Mouse (Mus musculus) liver, embryonic 13.5 days (tissue): ENCODE data around the gene Ctnna3. TPM values are rescaled to one million over a fixed set of nuclear protein-coding genes. Genes with fewer than 3 reads are reported as not detected.

Experiments used
- ATAC-seq: fragments of 200-750 bp; cut with Nextera tagmentation; 2 replicates; pipeline ENCODE4 v1.8.0; 2017; ENCODE audit warnings: low read depth, mild to moderate bottlenecking, moderate number of reproducible peaks, moderate library complexity
- DNase-seq: peaks from one replicate; pipeline ENCODE4 v3.0.0; 2022
- H3K27ac ChIP-seq: fragments of 300-500 bp; sonication (generic); 2 replicates; pipeline ENCODE4 v1.5.1; 2015; ENCODE audit warnings: moderate library complexity, mild to moderate bottlenecking, inconsistent platforms
- H3K27me3 ChIP-seq: fragments of 300-500 bp; sonication (generic); 2 replicates; pipeline ENCODE4 v1.6.1; 2015; ENCODE audit warnings: mild to moderate bottlenecking, inconsistent platforms
- H3K36me3 ChIP-seq: fragments of 300-500 bp; sonication (generic); 2 replicates; pipeline ENCODE4 v1.6.1; 2015; ENCODE audit warnings: mild to moderate bottlenecking, inconsistent platforms
- H3K4me1 ChIP-seq: fragments of 300-500 bp; sonication (generic); replicated peaks from 2 replicates; pipeline ENCODE4 v1.6.1; 2015; ENCODE audit warnings: inconsistent platforms
- H3K4me2 ChIP-seq: fragments of 300-500 bp; sonication (generic); 2 replicates; pipeline ENCODE4 v1.6.1; 2015; ENCODE audit warnings: inconsistent platforms, mild to moderate bottlenecking, moderate library complexity
- H3K4me3 ChIP-seq: fragments of 300-500 bp; sonication (generic); replicated peaks from 2 replicates; pipeline ENCODE4 v1.5.1; 2015; ENCODE audit warnings: mild to moderate bottlenecking, inconsistent platforms
- H3K9ac ChIP-seq: fragments of 300-500 bp; sonication (generic); 2 replicates; pipeline ENCODE4 v1.6.1; 2015; ENCODE audit warnings: mild to moderate bottlenecking, inconsistent platforms
- H3K9me3 ChIP-seq: fragments of 300-500 bp; sonication (generic); replicated peaks from 2 replicates; pipeline ENCODE4 v1.6.1; 2016; ENCODE audit warnings: inconsistent platforms
- WGBS: fragments of 180-500 bp; shearing (Covaris S2); methylation state at CpG from one replicate; pipeline ENCODE4 v1.1.7; 2015; ENCODE audit not compliant: insufficient replicate concordance; 5-methylcytosine and 5-hydroxymethylcytosine counted together
- polyA plus RNA-seq: library from polyadenylated mRNA; unstranded; fragments of >200 nt; fragmentation: Nextera tagmentation; extraction: Ambion mirVana; gene quantifications from 2 replicates; pipeline ENCODE4 v1.2.1, GENCODE M21; 2015

Ctnna3 gene
- polyA plus RNA-seq, 1 experiment from 2014 or later: 0.05 TPM

DNA sequence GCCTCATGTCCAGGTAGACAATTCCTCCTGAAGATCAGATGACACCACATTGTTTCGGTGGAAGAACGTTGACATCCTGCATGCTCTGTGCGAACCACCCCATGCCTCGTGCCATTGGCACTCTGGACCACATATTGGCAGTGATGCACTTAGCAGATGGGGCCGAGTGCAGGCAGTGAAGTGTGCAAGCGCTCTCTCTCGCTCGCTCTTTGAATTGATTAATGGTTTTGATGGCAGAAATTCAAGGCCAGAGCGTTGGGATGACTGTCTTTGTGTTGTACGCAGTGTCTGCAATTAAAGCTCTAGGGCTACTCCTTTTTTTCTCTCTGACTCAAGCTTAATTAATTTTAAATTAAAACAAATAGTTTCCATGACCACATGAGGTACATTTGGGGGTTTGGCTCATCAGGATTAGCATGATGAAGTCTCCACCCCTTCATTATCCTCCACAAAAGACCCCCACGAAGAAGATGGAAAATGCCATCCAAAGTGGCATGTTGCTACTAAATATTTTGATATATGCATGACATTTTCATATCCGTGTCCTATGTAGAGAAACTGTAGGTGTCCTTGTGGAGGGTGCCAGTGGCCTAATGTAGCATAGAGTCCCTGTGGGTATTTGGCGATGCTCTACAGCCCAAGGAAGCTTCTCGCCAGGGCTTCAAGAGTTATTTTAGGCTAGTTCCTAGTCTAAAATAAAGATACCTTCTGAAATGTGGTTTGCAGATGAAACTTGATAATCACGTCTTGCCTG, 700.7 kb downstream of the Ctnna3 start:
- H3K4me2 ChIP-seq: no peak overlapping the region
- ATAC-seq: no peak

DNA sequence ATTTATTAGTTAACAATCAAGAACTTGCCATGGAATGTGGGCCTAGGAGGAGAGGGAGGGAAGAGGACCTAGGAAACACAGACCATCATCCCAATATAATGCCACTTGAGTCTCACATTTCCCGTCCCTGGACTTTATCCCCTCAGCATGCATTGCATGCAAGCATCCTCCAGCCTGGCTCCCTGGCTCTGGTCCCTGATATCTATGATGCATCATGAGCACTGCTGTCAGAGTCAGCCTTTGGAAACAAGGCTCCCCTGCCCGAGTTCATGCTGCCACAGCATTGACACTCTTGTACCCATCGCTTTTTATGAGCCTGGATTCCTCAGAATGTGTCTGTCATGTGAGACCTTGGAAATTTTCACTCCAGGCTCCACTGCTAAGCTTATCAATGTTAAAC, 703.6 kb downstream of the Ctnna3 start:
- Histone ChIP-seq H3K9ac (no peak overlapping the region), H3K4me2 (no peak overlapping the region), H3K27me3 (no peaks in the 10 kb centered on the region), H3K4me1 (no peaks in the 10 kb centered on the region), H3K4me3 (no peak overlapping the region), H3K9me3 (no peaks in the 10 kb centered on the region), H3K36me3 (no peaks in the 10 kb centered on the region), H3K27ac (no peak overlapping the region)
- ATAC-seq (no peak), DNase-seq (no peak)
- WGBS: 48% methylated on average over 3 of the region's 3 CpGs

More for the DNA sequence above, 700.7 kb downstream of the Ctnna3 start:
- Histone ChIP-seq H3K4me3 (no peak overlapping the region), H3K9ac (no peak overlapping the region), H3K9me3 (no peaks in the 10 kb centered on the region), H3K36me3 (no peaks in the 10 kb centered on the region), H3K27me3 (no peaks in the 10 kb centered on the region), H3K27ac (no peak overlapping the region), H3K4me1 (no peaks in the 10 kb centered on the region)
- 73% methylated on average over 15 of the region's 15 CpGs for WGBS
- no peak for DNase-seq

DNA sequence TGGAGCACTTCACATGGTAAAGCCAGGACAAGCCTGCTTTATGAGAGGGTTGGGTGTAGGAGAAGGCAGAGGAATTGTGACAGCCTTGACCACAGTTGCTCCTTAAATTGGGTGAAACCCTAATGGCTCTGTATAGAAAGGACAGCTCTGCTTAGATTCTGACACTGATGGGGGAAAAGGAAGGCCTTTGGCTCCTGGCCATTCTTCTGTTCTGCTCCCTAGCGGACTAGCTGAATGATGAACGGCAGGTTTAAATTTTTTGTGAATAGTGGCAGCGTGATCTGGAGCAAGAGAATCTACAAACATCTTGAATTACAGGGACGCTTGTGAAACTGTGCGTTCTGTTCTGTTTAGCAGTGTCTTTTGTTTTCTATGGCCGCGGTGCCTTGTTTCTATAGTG, 705.6 kb downstream of the Ctnna3 start:
- Histone ChIP-seq H3K27ac (no peak overlapping the region), H3K4me3 (no peak overlapping the region), H3K36me3 (no peaks in the 10 kb centered on the region), H3K9me3 (no peaks in the 10 kb centered on the region), H3K4me1 (no peaks in the 10 kb centered on the region), H3K27me3 (no peaks in the 10 kb centered on the region), H3K9ac (no peak overlapping the region), H3K4me2 (no peak overlapping the region)
- DNase-seq: no peak
- no peak for ATAC-seq
- WGBS: 74% methylated on average over 7 of the region's 7 CpGs

DNA sequence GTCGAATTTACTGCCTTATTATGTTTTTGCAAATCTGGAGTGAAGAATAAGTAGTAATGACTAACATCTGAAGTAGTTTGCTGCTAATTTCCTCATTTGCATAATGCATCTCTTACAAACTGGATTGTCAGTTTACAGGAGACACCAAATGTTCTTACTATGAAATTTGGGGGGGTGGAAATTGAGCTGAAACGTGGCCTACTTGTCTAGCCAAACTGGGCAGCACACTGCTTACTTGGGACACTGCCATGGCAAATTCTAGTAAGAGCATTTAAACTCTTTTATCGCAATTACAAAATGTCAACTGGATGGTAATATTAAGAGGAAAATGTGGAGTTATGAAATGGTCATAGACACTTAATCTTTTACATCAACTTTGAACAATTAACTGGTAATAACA, 716.6 kb downstream of the Ctnna3 start:
- no peak overlapping the region for H3K27ac ChIP-seq
- 59% methylated on average over 3 of the region's 3 CpGs for WGBS
- H3K4me2 ChIP-seq: no peak overlapping the region
- no peaks in the 10 kb centered on the region for H3K4me1 ChIP-seq
- no peaks in the 10 kb centered on the region for H3K9me3 ChIP-seq
- H3K4me3 ChIP-seq: no peak overlapping the region
- DNase-seq: no peak
- H3K27me3 ChIP-seq: no peaks in the 10 kb centered on the region
- H3K9ac ChIP-seq: no peak overlapping the region
- ATAC-seq: no peak
- H3K36me3 ChIP-seq: no peaks in the 10 kb centered on the region

DNA sequence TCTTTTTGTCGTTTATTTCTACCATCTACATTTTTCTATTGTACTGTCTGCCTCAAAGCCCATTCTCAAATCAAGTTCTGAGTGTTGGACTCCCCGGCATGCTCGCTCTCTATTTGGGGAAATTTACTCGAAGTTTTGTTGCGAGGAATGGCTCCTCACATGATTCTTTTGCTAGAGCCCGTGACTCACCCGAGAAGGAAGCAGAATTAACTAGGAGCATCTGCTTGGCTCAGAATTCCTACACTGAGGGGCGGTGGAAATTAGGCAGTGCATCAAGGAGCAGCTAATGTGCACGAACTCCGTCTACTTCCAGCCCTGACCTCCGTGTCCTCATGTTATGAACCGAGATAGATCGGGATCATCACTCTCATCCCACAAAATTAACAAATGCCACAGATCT, 751.8 kb downstream of the Ctnna3 start:
- ATAC-seq (no peak), DNase-seq (no peak)
- H3K27ac ChIP-seq: no peak overlapping the region
- no peak overlapping the region for H3K4me2 ChIP-seq
- no peaks in the 10 kb centered on the region for H3K36me3 ChIP-seq
- no peaks in the 10 kb centered on the region for H3K27me3 ChIP-seq
- 74% methylated on average over 13 of the region's 13 CpGs for WGBS
- H3K9me3 ChIP-seq: no peaks in the 10 kb centered on the region; the same call in 1 of the 2 replicates
- no peaks in the 10 kb centered on the region for H3K4me1 ChIP-seq
- H3K4me3 ChIP-seq: no peak overlapping the region
- H3K9ac ChIP-seq: no peak overlapping the region

DNA sequence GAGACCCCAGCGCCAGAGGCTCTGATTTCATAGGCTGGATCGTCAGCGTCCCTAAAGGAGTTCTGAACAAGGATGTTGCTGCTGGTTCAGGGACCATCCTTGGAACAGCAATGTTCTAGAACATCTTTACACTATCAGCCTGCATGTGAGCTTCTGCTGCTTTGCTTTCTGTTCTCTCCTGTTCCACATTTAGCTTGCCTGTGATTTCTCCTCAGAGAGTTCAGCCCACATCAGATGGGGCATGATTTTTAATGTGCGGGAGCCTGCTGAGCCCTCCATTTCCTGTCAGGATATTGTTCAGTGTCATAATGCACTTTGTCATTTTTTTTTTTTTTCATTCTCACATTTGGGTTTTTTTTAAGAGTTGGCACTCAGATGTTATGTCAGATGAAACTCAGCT, 752.8 kb downstream of the Ctnna3 start:
- DNase-seq: no peak
- no peaks in the 10 kb centered on the region for H3K27me3 ChIP-seq
- WGBS: 84% methylated on average over 4 of the region's 4 CpGs
- H3K4me2 ChIP-seq: no peak overlapping the region
- H3K36me3 ChIP-seq: no peaks in the 10 kb centered on the region
- H3K9ac ChIP-seq: no peak overlapping the region
- H3K27ac ChIP-seq: no peak overlapping the region
- H3K4me1 ChIP-seq: no peaks in the 10 kb centered on the region
- no peak for ATAC-seq
- no peaks in the 10 kb centered on the region; the same call in 1 of the 2 replicates for H3K9me3 ChIP-seq
- H3K4me3 ChIP-seq: no peak overlapping the region

DNA sequence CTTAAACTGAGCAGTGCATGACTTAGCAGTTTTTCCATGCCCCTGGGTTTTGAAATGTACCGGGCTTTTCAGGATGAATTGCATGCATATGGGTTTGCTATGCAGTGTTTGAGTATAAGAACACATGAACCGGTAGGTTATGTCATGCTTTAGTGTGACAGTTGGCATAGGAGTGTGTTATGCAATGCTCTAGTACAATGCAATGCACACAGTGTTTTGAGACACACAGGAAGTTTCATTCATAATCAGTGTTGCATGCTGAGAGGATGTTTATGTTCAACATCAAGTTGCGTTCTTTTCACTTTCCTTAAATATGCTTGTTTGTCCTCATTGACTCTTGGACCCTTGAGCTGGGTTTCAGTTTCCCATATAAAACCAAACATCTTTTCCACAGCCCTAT, 758.1 kb downstream of the Ctnna3 start:
- H3K9ac ChIP-seq: no peak overlapping the region
- ATAC-seq (no peak), DNase-seq (no peak)
- WGBS: 75% methylated on average over 3 of the region's 3 CpGs
- no peaks in the 10 kb centered on the region for H3K4me1 ChIP-seq
- H3K36me3 ChIP-seq: no peaks in the 10 kb centered on the region
- no peaks in the 10 kb centered on the region for H3K9me3 ChIP-seq
- H3K4me3 ChIP-seq: no peak overlapping the region
- no peak overlapping the region for H3K27ac ChIP-seq
- H3K27me3 ChIP-seq: no peaks in the 10 kb centered on the region
- H3K4me2 ChIP-seq: no peak overlapping the region

DNA sequence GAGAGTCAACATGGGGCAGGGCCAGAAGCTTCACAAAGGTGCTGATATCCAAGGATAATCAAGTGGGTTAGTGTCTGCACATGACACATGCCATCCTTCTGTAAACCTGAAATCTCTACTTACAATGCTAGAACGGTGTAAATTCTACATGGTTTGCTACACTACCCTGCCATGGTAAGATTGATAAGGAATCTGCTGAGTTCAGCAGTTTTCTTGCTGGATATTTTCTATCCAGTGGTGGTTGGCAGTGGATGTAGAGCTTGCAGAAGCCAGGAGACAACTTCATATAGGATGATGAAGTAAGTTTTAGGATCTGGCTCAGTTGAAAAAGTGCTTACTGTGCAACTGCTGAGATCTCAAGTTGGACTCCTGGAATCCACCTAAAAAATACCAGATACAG, 767.7 kb downstream of the Ctnna3 start:
- H3K4me1 ChIP-seq: no peaks in the 10 kb centered on the region
- H3K9ac ChIP-seq: no peak overlapping the region
- DNase-seq: no peak
- no peaks in the 10 kb centered on the region for H3K9me3 ChIP-seq
- ATAC-seq: no peak
- H3K27me3 ChIP-seq: no peaks in the 10 kb centered on the region
- no peaks in the 10 kb centered on the region for H3K36me3 ChIP-seq
- H3K4me3 ChIP-seq: no peak overlapping the region
- no peak overlapping the region for H3K4me2 ChIP-seq
- 50% methylated on average over 1 of the region's 1 CpGs for WGBS
- H3K27ac ChIP-seq: no peak overlapping the region

DNA sequence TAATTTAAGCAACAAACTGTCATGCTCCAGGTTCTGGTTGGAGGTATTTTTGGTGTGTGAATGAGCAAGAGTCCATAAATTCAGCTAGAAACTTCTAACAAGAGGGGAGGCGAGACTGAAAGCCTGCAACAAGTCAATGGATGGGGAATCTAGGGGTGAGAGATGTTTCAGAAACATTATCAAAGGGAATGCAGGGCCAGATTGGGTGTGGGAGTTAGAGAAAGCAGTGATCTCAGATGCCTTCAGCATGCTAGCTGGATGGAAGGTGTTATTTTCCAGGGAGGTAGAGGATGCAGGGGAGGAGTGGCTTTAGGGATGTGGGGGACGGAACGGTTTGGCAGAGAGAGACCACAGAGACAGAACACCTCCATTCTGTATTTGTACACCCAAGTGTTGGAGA, 785.7 kb downstream of the Ctnna3 start:
- no peaks in the 10 kb centered on the region for H3K27me3 ChIP-seq
- H3K9ac ChIP-seq: no peak overlapping the region
- no peak for ATAC-seq
- H3K9me3 ChIP-seq: no peaks in the 10 kb centered on the region
- H3K36me3 ChIP-seq: no peaks in the 10 kb centered on the region
- H3K4me3 ChIP-seq: no peak overlapping the region
- no peak for DNase-seq
- no peak overlapping the region for H3K4me2 ChIP-seq
- WGBS: 53% methylated on average over 3 of the region's 3 CpGs
- H3K27ac ChIP-seq: no peak overlapping the region
- H3K4me1 ChIP-seq: no peaks in the 10 kb centered on the region

DNA sequence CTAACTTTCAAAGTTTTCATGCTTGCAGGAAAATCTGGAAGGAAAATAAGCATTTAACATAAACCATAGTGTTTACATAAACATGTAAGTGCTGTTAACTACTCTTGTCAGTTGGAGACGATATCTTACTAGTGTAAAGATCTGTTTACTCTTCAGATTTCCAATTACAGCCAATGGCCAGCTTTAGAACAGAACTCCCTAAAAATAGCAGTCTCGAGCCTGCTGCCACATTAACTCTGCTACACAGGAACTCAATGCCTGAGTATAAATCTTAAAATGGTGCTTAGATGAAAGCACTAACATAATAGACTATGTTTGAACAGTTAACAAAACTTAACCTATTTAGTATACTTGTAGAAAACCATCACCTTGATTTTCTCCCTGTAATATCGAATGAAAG, 793.1 kb downstream of the Ctnna3 start:
- DNase-seq (no peak), ATAC-seq (no peak)
- Histone ChIP-seq H3K27ac (no peak overlapping the region), H3K4me2 (no peak overlapping the region), H3K9me3 (no peaks in the 10 kb centered on the region), H3K4me1 (no peaks in the 10 kb centered on the region), H3K27me3 (no peaks in the 10 kb centered on the region), H3K36me3 (no peaks in the 10 kb centered on the region), H3K4me3 (no peak overlapping the region), H3K9ac (no peak overlapping the region)
- 44% methylated on average over 3 of the region's 3 CpGs for WGBS

DNA sequence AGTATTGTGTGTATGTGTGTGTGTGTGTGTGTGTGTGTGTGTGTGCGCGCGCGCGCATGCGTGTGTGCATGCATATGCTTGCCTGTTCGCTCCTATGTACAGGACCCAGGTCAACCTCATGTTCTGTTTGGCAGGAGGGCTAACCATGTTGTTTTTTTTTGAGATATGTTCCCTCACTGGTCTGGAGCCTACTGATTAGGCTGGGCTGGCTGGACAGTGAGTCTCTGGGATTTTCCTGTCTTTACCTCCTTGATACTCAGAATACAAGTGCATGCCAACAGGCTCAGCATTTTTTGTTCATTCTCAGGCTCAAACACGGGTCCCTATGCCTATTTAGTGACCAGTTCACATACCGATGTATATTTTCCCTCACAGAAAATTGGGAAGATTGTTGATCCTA, 794.1 kb downstream of the Ctnna3 start:
- ATAC-seq: no peak
- WGBS: 86% methylated on average over 9 of the region's 9 CpGs
- Histone ChIP-seq H3K36me3 (no peaks in the 10 kb centered on the region), H3K27ac (no peak overlapping the region), H3K9ac (no peak overlapping the region), H3K27me3 (no peaks in the 10 kb centered on the region), H3K9me3 (no peaks in the 10 kb centered on the region), H3K4me1 (no peaks in the 10 kb centered on the region), H3K4me2 (no peak overlapping the region), H3K4me3 (no peak overlapping the region)
- no peak for DNase-seq

DNA sequence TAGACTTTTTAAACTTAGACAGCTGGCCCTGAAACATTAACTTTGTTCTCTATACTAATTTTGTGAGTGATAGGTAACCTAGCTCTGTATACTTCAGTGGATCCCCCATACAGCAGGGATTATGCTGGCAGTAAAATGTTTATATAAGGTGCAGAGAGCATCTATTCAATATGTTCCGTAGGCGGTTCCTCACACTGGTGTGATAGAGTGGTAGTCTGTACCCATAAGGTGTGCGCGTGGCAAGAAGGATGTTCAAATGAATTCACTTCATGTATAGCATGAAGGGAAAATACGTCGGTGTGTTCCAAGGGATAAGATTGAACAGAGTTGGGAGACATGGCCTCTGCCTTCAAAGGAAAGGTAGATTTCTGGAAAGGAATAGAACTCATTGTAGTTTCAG, 794.5 kb downstream of the Ctnna3 start:
- WGBS: 78% methylated on average over 6 of the region's 6 CpGs
- no peak for DNase-seq

More for the DNA sequence above, 794.5 kb downstream of the Ctnna3 start:
- no peaks in the 10 kb centered on the region for H3K4me1 ChIP-seq
- H3K4me3 ChIP-seq: no peak overlapping the region
- H3K4me2 ChIP-seq: no peak overlapping the region
- H3K36me3 ChIP-seq: no peaks in the 10 kb centered on the region
- H3K9ac ChIP-seq: no peak overlapping the region
- H3K27ac ChIP-seq: no peak overlapping the region
- no peaks in the 10 kb centered on the region for H3K27me3 ChIP-seq
- no peaks in the 10 kb centered on the region for H3K9me3 ChIP-seq
- no peak for ATAC-seq
